Mouse (Mus musculus): ENCODE measurements at regions not wholly inside any gene's neighbourhood (a gene's known extent, or its start where the extent isn't known, plus 50 kb on each side); places are given as distances from the start of the nearest gene placed in this dataset.

- TF ChIP-seq POLR2A (IDR thresholded peaks at IDR 0.05; ENCODE audit: insufficient read depth, low read depth, low read length) (no peak), EP300 (IDR thresholded peaks at IDR 0.05; ENCODE audit: insufficient read depth, low read depth, low read length) (no peak), CTCF (IDR thresholded peaks at IDR 0.05) (no peak)
Measured at GRCm38 (mm10) chr5:13033332-13033731, 91.9 kb upstream of the Sema3a start.

Measured in heart, adult 2 months (tissue).